Mouse (Mus musculus): ENCODE data around the gene Smtnl2. TPM values are rescaled to one million over a fixed set of nuclear protein-coding genes. Genes with fewer than 3 reads are reported as not detected.
A peak's percentile ranks its signal among the peaks of the same experiment; 100 is the strongest.
"Not testable (repeated sequence)": the region's sequence is repeated elsewhere in the genome, so short reads cannot be mapped to it uniquely, and the experiment has no call there.

The Smtnl2 gene
- total RNA-seq (2021): 1 to 10 TPM; 3.0 to 4.4 TPM
- long read RNA-seq, experiment 1, partial matches to known transcripts: 1 of 1 reads
- long read RNA-seq, experiment 1, other reads (novel, unspliced or antisense): 0 of 1 reads
- long read RNA-seq, experiment 2, partial matches to known transcripts: 3 of 5 reads
- long read RNA-seq, experiment 2, other reads (novel, unspliced or antisense): 0 of 5 reads

DNA sequence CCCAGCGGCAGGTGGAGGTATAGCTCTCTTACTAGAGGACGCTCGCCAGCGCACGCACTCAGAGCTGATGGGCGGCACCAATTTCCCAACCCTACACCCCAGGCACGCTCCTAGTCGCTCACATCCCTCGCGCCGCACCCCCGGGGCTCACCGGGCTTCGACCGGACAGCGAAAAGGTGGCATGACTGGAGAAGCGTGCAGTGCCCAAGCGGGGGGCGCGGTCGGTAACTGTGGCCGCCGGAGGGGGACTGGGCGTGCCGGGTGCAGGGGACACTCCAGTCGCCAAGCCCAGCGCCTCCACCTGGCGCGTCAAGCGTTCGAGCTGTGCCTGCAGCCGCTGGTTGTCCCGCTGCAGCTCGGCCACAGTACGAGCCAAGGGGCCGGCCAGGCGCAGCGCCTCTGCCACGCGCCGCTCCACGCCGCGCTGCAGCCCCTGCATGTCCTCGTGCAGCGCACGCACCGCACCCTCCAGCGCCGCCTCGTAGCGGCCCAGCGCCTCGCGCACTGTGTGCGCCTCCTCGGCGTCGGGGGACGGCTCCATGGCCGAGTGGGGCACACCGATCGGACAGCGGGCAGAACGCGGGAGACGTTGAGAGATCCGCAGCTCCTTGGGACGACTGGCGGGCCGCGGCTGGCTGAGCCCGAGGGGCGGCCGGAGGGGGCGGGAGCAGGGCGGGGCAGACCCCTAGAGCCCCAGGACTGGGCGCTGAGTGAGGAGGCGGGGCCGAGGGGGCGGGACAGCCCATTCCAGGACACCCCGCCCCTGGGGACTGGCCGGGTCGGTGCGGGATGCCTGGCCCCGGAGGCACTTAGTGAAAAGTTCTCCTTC is at the start of gene Smtnl2:
Smtnl2 (minus strand) TSS at position 621 of the 829 bp plus-strand sequence.
- DNase-seq (ENCODE audit: low spot score in 2 of 2): peak in 1 of 2 experiments; percentile 52

DNA sequence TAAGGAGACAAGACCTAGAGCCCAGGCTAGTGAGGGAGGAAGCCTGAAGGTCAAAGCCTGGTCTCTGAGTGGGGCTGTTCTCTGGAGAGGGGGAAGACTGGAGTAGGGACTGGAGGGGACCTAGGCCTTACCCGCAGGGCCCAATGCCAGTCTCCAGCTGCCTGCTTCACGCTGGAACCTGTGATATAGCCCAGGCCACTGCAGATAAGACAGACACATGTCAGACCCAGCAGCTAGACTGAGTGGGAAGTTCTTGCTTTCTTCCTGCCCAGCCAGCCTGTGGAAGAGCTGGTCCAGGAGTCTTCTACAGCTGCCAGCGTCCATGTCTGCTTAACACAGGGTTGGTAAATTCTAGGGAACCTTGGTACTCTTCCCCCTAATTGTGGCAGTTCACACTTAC is 47.0 kb upstream of the Smtnl2 start:
- DNase-seq (ENCODE audit: low spot score in 2 of 2): no peak

DNA sequence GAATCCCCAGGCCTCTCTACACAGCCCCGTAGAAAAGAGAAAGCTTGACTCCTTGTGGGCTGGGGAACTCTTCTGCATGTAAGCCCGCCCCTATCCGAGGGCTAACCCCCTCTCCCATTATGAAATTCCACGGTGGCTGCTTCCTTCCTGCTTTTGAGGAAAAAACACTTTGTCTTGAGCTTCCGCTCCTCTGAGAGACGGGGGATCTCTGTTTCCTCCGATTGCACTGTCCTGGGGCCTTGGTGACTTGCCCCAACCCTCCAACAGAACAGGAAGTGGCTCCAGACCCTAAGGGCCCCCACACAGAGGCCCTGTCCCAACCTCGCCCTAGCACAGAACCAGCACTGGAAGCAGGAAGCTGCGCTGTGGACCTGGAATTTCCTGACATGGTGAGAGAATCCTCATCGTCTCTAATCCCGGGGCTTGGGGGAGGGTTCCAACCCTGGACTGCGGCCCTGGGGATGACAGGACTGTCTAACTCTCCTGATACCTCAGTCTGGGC is 46.5 kb upstream of the Smtnl2 start:
- no peak for DNase-seq (ENCODE audit: low spot score in 2 of 2)

DNA sequence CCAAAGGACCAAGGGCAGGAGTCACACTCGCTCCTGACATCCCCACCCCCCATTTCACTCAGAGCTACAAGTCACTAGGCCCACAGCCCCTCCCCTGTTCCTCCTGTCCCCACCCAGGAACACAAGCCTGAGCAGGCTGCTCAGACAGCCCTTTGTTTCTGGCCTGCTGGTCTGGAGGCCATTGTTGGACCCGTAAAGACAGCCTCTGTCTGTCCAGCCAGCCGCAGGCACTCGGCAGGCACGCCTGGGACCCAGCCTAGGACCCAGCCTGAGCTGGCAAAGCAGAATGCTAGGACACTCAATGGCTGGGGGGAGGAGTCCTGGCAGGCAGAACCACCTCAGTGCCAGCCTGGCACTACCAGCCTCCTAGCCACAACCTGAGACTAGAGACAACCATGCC is 44.2 kb upstream of the Smtnl2 start:
- peak in 1 of 2 experiments; percentile 70 for DNase-seq (ENCODE audit: low spot score in 2 of 2)

DNA sequence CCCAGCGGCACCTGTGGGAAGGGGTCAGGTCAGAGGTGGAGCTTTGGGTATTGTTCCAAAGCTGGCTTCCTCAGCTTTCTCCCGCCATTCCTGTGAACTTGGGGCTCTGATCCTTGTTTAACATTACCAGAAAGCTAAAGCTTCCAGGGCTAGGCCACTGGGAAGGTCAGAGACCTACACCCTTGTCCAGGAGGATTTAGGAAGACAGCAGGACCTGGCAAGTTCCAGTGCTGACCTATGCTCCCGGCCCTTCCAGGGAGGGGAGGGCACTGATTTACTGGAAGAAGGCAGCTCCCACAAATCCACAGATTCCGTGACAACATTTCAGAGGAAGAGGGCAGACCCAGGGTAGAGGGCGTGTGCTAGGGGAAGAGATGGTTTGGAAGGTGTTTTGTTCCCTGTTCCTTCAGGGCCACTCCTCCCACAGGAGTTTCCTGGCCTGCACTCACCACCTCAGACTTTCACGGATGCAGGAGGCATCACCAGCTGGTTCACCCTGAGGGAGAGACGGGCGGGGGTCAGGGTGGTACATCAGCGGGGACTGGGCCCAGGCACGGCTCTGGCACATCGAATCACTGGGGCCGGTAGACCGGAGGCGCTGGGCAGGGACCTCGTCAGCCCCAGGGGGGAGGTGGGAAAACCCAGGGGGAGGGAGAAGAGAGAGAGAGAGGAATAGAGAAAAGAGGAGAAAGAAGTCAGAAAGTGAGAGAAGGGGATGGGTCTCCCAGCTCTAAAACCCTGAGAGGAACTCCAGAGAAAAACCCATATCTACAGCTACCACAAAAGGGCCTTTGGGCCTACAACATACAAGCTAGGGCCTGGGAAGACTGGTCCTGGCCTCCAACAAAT is 41.8 kb upstream of the Smtnl2 start:
- no peak for DNase-seq (ENCODE audit: low spot score in 2 of 2)

DNA sequence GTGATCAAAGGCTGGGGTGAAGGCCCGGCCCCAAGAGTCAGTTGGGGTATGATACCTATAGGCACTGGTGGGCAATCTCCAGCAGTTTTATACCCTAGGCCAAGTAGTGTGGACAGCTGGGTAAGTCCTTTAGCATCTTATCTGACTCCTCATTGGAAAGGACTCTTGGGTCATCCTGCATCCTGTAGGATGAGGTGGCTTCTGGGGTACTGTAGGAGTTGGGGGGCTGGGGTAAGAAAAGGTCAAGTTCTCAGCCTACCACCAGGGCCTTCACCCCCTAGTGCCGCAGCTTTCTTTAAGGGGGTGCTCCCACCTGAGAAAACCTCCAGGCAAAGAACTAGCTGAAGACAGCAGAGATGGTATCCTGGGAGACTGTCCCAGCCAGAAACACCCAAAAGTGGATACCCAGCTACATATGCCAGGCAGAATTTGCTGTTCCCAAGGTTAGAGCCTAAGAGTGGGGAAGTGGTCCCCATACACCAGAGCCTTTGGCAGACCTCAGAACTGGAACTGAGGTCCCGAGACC is 40.7 kb upstream of the Smtnl2 start:
- DNase-seq (ENCODE audit: low spot score in 2 of 2): no peak

DNA sequence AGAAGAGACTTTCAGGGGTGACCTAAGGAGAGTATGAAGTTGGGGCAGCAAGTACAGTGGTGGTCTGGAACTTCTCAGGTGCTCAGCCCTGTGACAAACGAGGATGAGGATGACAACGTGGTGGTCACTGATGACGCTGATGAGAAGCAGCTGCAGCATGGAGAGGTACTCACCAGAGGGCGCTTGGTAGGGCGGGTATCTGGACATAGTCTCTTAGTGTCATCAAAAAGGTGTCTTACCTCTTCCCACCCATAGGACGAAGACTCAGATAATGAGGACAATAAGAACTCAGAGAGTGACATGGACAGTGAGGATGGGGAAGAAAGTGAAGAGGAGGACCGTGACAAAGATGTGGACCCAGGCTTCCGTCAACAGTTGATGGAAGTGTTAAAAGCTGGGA is 36.0 kb upstream of the Smtnl2 start:
- DNase-seq (ENCODE audit: low spot score in 2 of 2): no peak

DNA sequence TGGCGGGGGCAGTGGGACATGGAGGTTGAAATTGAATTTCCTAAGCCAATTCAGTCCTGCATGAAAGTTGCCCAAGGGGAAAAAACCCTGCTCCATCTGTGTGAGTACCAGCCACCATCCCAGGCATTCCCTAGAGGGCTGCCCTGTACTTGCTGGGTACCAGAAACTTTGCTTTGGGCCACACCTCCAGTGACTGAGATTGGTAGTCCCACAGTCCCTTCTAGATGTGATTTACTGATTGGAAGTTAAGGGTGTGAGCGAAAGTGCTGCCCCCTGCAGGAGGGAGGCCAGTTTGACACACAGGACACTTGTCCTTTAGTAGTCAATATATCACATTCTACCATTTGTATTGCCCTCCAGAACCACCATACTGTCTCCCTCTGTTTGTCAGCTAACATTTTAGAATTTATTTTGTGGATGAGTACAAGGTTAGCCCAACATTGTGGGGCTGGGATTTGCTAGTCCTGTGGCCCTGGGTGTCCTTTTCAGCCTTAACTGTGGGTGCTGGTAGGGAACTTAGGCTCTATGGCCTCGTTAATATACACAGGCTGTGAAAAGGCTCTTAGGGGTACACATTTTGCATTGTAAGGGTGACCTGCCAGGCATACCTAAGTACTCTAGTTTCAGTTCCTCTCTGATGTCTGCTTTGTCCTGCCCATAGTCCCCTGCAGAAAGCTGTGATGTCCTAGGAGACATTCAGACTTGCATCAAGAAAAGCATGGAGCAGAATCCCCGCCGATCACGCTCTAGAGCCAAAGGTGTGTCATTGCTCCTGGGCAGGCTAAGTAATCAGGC is 35.0 kb upstream of the Smtnl2 start:
- peak in 1 of 2 experiments; percentile 58 for DNase-seq (ENCODE audit: low spot score in 2 of 2)

DNA sequence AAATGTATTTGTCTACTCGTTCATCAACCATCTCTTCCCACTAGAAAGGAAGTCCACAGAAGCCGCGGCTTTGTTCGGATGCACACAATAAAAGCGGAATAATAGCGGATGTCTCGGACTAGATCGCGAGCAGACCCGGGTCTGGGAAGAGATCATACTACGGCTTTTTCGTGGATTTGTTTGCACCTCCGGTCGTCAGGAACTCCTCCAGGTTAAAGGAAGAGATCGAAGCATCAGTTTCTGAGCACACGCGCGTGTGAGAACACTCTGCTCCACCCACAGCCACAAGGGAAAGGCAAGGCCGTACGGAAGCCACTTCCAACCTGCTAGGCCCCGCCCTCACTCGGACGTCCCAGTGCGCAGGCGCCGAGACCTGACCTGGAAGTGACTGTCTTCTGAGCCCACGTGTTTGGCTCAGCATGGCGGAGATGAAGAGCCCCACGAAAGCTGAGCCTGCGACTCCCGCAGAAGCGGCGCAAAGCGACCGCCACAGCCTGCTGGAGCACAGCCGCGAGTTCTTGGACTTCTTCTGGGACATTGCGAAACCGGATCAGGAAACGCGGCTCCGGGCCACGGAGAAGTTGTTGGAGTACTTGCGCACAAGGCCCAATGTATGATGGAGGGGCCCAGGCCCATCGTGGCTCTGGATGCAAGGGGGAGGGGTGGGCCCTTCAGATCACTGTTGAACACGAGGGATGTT is 29.6 kb upstream of the Smtnl2 start, which contains the start of gene Mybbp1a:
Mybbp1a (plus strand) TSS at position 391 of the 700 bp plus-strand sequence.
- peak; percentile 97 to 98 for DNase-seq (ENCODE audit: low spot score in 2 of 2)

DNA sequence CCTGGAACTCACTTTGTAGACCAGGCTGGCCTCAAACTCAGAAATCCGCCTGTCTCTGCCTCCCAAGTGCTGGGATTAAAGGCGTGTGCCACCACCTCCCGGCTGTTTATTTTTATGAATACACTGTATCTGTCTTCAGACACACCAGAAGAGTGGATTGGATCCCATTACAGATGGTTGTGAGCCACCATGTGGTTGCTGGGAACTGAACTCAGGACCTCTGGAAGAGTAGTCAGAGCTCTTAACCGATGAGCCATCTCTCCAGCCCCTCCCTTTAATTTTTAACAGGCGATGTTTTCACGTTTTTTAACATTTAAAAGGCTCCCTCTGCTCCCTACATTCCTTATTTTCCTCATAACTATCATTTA is 29.1 kb upstream of the Smtnl2 start:
- not testable (repeated sequence) for DNase-seq (ENCODE audit: low spot score in 2 of 2)

DNA sequence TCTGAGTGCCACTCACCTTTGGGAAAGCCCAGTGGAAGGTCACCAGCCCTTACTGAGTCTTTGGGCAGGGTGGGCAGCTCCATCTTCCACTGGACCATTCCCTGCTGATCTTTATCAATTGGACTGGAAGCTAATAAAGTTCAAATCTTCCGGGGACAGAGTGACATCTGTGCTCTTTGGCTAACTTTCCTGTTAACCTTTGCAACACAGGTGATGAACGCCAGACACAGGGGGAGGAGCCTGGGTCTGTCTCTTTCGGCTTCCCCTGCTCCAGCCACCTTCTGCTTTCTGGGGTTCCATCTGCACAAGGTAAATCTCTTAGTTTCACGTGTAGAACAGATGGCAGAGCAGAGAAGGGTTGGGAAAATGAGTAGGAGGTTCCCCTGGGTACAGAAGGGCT is 26.9 kb upstream of the Smtnl2 start:
- DNase-seq (ENCODE audit: low spot score in 2 of 2): no peak

DNA sequence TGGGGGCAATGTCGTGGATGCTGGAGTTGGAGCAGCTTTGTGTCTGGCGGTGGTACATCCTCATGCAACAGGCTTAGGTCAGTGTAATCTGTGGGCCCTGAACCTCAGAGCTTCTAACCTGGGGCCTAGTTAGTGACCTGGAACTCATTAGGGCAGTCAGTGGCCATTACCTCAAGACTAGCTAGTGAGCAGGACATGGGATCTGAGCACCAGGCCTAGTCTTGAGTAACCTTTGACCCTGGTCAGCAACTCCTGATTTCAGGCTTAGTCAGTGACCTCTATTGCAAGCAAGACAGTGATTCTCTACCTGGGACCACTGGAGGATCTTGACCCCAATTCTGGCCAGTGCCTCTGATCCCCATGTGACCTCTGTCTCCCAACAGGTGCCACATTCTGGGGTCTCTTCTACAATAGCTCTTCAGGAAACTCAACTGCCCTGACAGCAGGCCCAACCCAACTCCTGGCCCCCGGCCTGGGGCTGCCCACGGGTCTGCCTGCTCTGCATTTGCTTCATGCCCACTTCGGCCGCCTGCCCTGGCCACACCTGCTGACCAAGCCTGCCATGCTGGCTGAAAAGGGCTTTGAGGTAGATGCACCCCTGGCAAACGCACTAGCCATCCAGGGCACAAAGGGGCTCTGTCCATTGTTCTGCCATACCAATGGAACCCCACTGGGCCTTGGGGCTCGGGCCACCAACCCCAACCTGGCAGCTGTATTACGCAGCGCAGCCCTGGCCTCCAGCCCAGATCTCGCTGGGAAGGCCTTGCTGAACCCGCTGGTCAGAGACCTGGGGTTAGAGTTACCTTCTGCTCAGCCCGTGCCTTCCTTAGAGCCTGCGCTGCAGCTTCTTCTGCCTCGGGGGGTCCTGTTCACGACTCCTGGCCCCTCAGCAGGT is 25.5 kb upstream of the Smtnl2 start:
- DNase-seq (ENCODE audit: low spot score in 2 of 2): no peak

DNA sequence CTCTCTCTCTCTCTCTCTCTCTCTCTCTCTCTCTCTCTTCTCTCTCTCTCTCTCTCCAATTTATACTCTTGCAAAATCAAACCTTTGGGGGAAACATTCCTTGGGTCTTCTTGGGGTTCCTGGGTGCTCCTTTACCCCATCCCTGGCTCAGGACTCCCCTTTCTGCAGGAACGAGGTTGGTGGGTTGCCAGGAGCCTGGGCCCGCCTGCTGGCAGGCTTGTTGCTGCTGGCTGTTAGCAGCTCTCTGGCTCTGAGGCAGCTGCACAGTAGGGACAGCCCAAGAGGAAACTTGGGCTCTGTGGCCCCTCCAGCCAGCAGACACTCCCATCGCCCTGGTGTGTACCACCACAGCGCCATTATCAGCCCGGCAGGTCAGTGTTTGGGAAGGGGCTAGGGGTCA is 24.8 kb upstream of the Smtnl2 start:
- DNase-seq (ENCODE audit: low spot score in 2 of 2): peak in 1 of 2 experiments; percentile 68

DNA sequence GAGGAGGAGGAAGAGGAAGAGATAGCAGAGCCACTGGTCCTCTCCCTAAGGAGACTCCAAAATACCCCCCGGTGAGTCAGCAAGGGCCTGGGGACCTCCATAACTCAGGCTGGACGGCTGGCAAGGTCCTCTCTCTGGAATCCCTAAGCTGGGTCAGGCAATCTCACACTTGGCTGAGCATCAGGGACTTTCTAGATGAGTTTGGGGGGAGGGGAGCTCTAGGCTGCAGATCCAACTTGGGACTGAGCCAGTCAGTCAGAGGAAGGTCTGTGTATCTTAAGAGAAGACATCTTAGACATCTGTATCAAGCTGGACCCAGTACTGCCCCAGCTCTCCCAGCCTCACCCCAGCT is 24.2 kb upstream of the Smtnl2 start:
- no peak for DNase-seq (ENCODE audit: low spot score in 2 of 2)

DNA sequence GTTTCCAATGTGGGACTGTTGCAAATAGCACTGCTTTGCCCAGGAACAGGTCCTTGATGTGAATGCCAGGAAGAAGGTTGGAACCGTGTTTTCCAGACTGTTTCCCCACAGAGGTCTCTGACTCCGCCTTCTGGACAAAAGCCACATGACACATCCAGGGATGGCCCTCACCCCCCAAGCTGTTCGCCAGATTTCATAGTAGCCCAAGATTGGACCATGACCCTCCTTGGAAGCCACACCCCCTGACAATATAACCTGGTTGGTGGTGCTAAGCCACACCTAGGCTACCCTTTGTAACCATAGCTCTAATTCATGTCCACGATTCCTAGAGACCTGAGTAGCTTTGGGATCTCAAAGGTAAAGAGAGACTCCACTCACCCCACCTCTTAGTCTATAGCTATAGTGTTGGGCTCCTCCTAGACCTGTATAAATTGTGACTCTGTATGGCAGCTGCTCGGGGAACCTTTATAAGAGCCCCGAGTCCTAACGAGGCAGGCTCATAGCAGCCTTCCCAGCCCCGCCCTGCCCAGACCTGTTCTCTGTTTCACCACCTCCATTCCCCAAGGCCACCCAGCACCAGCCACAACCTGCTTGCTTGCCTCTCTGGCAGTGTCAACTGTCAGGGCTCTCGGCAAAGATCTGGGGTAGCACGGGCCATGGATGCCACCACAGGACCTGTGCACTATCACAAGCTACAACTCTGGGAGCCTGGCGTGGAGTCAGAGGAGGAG is 23.6 kb upstream of the Smtnl2 start, which contains the start of gene Ggt6:
Ggt6 (plus strand) TSS at position 564 of the 731 bp plus-strand sequence.
- DNase-seq (ENCODE audit: low spot score in 2 of 2): no peak

DNA sequence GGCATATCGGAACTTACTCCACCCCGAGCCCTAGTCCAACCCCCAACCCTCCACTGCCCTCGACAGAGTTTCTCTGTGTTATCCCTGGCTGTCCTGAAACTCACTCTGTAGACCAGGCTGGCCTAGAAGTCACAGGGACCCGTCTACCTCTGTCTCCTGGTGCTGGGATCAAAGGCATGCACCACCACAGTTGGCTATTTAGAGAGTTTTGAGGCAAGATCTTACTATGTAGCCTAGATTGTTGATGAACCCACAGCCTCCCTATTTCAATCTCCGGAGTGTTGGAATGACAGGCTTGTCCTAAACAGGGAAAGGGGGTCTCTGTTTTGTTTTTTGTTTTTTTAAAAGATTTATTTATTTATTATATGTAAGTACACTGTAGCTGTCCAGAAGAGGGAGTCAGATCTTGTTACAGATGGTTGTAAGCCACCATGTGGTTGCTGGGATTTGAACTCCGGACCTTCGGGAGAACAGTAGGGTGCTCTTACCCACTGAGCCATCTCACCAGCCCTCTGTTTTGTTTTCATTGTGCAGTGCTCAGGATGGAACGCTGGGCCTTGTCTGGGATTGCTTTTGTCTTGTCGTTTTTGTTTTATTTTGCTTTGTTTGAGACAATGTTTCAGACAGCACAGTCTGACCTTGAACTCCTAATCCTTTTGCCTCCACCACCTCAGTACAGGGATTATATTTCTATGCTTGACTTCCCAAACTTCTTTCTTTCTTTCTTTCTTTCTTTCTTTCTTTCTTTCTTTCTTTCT is 19.0 kb upstream of the Smtnl2 start:
- not testable (repeated sequence) for DNase-seq (ENCODE audit: low spot score in 2 of 2)

DNA sequence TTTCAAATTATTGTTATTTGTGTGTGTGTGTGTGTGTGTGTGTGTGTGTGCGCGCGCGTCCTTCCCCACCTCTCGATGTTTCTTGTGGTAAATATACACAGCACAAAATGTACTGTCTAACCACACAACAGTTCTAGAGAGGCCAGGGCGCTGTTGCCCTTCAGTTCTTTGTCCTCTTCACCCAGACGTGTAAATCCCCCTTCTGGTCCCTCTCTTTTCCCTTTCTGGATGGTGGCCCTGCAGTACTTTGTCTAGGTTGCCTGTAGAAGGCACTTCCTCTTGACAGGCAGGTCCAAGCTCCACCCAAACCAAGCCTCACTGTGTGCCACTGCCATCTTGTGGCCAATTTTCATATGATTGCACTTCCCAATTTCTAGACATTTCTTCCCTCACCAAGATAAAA is 17.8 kb upstream of the Smtnl2 start:
- DNase-seq (ENCODE audit: low spot score in 2 of 2): peak; percentile 70 to 86
